Mouse (Mus musculus): ENCODE data around the gene Sox15.

- TF ChIP-seq CTCF (IDR thresholded peaks at IDR 0.05; ENCODE audit: low read depth) = peak; percentile 94
- no peak for TF ChIP-seq EP300 (IDR thresholded peaks at IDR 0.05; ENCODE audit: low read depth)
Observed at GRCm38 (mm10) chr11:69632284-69633089, 22.6 kb upstream of the Sox15 start, which contains the start of gene Fxr2.
